Mouse (Mus musculus) layer of hippocampus, postnatal 25 days (tissue): ENCODE measurements around the gene Pikfyve. TPM values are rescaled to one million over a fixed set of nuclear protein-coding genes. Genes with fewer than 3 reads are reported as not detected.

Source experiments
- DNase-seq, 2 experiments: peaks; one replicate each; pipeline ENCODE4 v3.0.0; 2022; ENCODE audit warnings: mixed read lengths in 2 of 2, low spot score in 1 of 2; ENCODE audit errors: extremely low spot score in 1 of 2
- total RNA-seq, 2 experiments: library from RNA; stranded (reverse); gene quantifications; 2 replicates each; pipeline ENCODE4 v1.2.3; 2021

The Pikfyve gene
- total RNA-seq, 2 experiments from 2014 or later = 38.9 to 42.3 TPM

DNA sequence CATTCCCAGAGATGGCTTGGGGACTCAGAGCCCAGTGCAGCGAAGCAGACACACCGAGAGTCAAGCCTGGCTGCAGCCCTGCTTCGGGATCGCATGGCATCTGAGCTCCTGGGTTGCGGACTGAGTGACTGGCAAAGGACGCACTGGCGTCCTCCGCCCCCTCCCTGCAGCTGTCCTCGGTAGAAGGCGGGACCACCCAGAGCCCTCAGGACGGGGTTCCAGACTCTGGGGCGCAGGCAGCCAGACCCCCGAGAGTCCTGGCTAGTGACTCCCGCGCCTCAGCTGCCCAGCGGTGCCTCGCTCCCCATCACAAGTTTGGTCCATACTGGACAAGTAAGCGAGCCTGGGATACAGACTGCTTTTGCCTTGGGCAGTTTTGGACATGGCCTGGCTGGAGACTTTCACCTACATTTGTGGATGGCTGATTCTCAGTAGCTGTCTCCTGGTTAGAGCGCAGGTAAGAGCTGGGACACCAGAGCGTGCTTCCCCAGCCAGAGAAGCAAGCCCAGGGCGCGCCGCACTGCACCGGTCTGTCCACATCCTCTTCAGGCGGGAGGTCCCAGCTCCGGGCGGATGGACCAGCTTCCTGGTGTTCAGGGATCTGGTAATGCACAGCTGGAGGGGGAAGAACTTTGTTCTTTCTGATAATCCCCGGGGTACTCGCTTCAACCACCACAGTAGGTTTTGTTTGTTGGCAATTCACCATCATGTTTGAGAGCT is 124.9 kb downstream of the Pikfyve start:
- no peak for DNase-seq

DNA sequence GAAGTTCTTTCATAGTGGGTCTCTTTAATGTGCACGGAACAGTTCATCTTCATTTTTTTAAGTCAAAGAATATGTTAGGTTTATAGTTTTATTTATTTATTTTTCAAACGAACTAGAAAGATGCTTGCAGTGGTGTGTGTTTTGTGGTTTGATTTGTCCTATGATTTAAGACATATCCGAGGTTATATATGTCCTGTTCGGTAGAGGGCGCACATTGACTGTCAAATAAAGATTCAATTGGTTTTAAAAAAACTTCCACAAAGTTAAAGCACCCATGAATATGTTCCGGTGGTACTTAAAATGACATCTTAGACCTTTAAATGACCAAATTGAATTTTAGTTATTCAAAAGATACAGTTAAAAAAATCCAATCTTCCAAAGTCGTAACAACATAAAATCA is 125.6 kb downstream of the Pikfyve start:
- peak in 1 of 2 experiments; percentile 58 for DNase-seq

DNA sequence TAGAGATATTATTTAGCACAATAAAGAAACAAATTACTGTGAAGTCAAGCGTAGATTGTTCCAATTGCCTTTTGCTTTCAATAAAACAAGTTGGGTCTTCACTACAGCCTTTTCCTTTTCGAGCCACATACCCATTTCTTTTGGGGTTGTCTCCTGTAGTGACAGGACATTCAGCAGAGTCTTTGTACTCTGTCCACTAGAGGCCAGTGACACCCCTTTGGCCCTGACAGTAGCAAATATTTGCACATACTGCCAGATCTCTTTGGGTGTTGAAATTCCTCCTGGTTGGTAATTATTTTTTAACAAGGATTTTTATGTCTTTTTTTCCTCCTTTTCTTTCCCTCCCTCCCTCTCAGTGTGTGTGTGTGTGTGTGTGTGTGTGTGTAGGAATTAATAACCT is 126.4 kb downstream of the Pikfyve start:
- DNase-seq = no peak

DNA sequence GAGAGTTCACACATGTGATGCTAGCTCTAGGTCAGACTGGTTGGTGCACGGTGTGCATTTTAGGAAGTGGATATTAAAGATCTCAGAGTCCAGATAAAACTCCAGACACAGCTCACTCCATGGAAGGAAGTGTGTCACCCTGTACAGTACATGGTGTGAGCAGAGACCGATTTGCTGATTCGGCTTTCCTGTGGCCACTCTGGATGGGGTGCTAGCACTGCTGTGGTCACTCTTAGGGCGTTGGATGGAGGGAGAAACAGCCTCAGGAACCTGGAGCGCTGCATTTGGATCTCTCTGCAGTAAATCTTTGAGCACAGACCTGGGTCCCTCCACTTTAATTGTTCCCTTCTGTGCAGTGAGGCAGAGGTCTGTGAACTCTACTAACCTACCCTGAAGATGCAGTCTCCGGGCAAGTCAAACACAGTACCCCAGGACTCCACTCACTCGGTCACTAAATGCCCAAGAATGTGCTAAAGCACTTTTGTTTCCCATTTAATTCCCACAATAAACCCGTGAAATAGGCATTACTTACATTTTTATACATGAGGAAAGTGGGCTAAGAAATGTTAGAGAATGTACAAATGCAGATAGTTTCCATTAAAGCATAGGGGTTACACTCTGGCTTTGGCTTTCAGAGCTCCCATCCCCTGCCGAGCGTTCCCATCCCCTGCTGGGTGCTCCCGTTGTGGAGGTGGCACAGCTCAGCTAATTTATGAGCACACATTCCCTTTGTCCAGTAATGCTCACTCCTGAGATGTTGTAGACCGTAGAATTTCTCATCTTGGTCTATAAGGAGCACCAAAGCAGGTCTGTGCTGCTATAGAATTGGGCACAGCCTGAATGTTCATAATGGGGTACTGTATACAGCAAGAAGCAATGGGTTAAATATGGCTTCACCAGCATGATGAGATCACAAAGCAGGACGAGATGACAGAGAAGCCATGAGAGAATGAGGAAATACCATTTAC is 127.9 kb downstream of the Pikfyve start:
- DNase-seq = no peak

DNA sequence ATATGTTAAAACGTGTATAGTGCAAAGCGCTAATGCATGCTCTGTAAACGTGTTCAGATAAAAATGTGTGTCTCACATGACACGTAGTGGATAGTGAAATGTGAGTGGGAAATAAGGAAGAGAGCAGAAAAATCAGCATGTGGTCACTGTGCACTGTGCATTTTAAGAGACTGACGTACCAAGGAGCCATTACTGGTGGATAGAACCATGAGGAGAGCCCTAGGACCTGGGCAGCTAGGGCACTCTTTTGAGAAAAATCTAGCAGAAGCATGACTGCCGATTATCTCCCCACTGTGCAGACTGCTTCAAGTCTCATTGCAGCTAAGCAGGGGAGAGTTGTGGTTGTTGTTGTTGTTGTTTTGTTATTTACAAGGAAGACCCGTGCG is 128.5 kb downstream of the Pikfyve start:
- no peak for DNase-seq

Other genes with a start within 250 kb of the Pikfyve start
- 10 to 100 TPM; 24.7 to 34.1 TPM for gene Plekhm3, start 229.9 kb upstream of the Pikfyve start, total RNA-seq
- gene Akr1cl, start 153.9 kb upstream of the Pikfyve start, total RNA-seq = not detected
- gene Cryge, start 135.5 kb upstream of the Pikfyve start, total RNA-seq = not detected
- not detected for gene Crygd, start 123.2 kb upstream of the Pikfyve start, total RNA-seq
- not detected for gene Crygc, start 113.0 kb upstream of the Pikfyve start, total RNA-seq
- gene Crygb, start 104.4 kb upstream of the Pikfyve start, total RNA-seq = not detected
- under 1 TPM in 1 of 2 experiments, not detected in 1; 0.47 TPM for gene Cryga, start 83.3 kb upstream of the Pikfyve start, total RNA-seq
- gene Gm28845, start 67.1 kb upstream of the Pikfyve start, total RNA-seq = 1 to 10 TPM in 1 of 2 experiments, not detected in 1; 1.3 TPM
- gene D630023F18Rik, start 63.5 kb upstream of the Pikfyve start, total RNA-seq = 1 to 10 TPM; 10.0 TPM
- 10 to 100 TPM; 52.2 to 57.4 TPM for gene Idh1, start 183 bp upstream of the Pikfyve start, total RNA-seq
- gene Pth2r, start 95.4 kb downstream of the Pikfyve start, total RNA-seq = under 1 TPM; 0.32 to 0.45 TPM